Comparison of ENCODE assay signal across 25 mouse cellular contexts in the genomic region with DNA sequence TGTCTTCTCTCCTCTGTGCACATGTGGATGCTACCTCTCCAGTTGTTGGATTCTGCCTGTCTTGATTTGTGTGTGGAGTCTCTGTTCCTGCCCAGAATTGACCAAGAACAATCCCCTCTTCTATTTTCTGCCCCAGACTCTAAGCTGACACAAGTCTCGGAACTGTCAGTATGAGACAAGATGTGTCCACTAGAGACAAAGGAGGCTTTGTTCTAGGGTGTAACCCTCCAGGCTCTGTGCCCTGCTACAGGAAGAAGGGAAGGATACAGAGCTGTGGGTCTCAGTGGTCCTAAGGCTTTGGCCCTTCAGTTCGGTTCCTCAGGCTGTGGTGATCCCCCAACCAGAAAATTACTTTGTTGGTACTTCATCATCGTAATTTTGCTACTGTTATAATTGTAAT. TPM values are rescaled to one million over a fixed set of nuclear protein-coding genes. Genes with fewer than 3 reads are reported as not detected.
A peak's percentile ranks its signal among the peaks of the same experiment; 100 is the strongest.
DNase-seq lines count a peak whose midpoint lies in the region; ATAC-seq and TF ChIP-seq lines count a peak whose summit lies in the region.
"Had no signal": no experiment of that assay in that cellular context is flagged by ENCODE, and none has a peak within 500 bp of the region (broad histone marks: within the 10 kb centered on the region; RNA-seq: fewer than 3 reads in every experiment).

No protein-coding gene starts in this region.

- no peak overlapping the region for H3K27ac ChIP-seq in hindbrain, postnatal 0 days
- H3K27ac ChIP-seq in hindbrain, embryonic 11.5 days (ENCODE audit: low read depth, low read length), result no peak overlapping the region
- H3K27ac ChIP-seq in forebrain, embryonic 11.5 days (ENCODE audit: low read depth, low read length), result no peak overlapping the region
- H3K27ac ChIP-seq: embryonic facial prominence, embryonic 10.5 days; embryonic facial prominence, embryonic 12.5 days; forebrain, embryonic 12.5 days had no signal

- WGBS in hindbrain, postnatal 0 days, result 55% methylated on average over 3 of the region's 3 CpGs
- WGBS in hindbrain, embryonic 11.5 days, result 54% methylated on average over 3 of the region's 3 CpGs
- 63% methylated on average over 3 of the region's 3 CpGs for WGBS in forebrain, embryonic 11.5 days

- DNase-seq in embryo, embryonic 11 days, result peak; percentile 35
- DNase-seq in embryo, embryonic 9.5 days (ENCODE audit: extremely low spot score), result no peak
- no peak for DNase-seq in hindbrain, postnatal 0 days (ENCODE audit: low spot score)
- no peak for DNase-seq in hindbrain, embryonic 11.5 days (ENCODE audit: low spot score)
- DNase-seq in retina, postnatal 1 day, result peak; percentile 63
- DNase-seq in retina, embryonic 14.5 days (ENCODE audit: low spot score), result no peak
- DNase-seq in forebrain, embryonic 11.5 days (ENCODE audit: low spot score), result no peak
- DNase-seq: adrenal gland, adult 8-10 months; adrenal gland, postnatal 14 days; adrenal gland, postnatal 36 days; B cell, adult 2 months; cerebellum, adult 11-12 months; cerebellum, adult 2 months; cerebellum, adult 9-10 months; cerebellum, postnatal 10 days; cerebellum, postnatal 25 days had no signal

- no peaks in the 10 kb centered on the region for H3K27me3 ChIP-seq in hindbrain, postnatal 0 days (ENCODE audit: insufficient read depth, low read length)
- no peaks in the 10 kb centered on the region for H3K27me3 ChIP-seq in hindbrain, embryonic 11.5 days (ENCODE audit: control insufficient read depth, insufficient read depth, low read length)
- no peaks in the 10 kb centered on the region for H3K27me3 ChIP-seq in forebrain, embryonic 11.5 days (ENCODE audit: control insufficient read depth, insufficient read depth, low read length)
- H3K27me3 ChIP-seq: CH12.LX; embryonic facial prominence, embryonic 12.5 days; forebrain, embryonic 12.5 days; Patski had no signal

- H3K4me3 ChIP-seq in hindbrain, postnatal 0 days (ENCODE audit: low read length), result no peak overlapping the region
- no peak overlapping the region for H3K4me3 ChIP-seq in hindbrain, embryonic 11.5 days (ENCODE audit: low read depth, low read length)
- no peak overlapping the region for H3K4me3 ChIP-seq in forebrain, embryonic 11.5 days (ENCODE audit: low read depth, low read length)
- H3K4me3 ChIP-seq: embryonic facial prominence, embryonic 10.5 days; embryonic facial prominence, embryonic 12.5 days; forebrain, embryonic 12.5 days had no signal

- no peak for TF ChIP-seq CTCF in hindbrain, postnatal 0 days (IDR thresholded peaks at IDR 0.05; ENCODE audit: low read depth)

- no peaks in the 10 kb centered on the region for H3K36me3 ChIP-seq in hindbrain, postnatal 0 days (ENCODE audit: insufficient read depth, low read length)
- no peaks in the 10 kb centered on the region for H3K36me3 ChIP-seq in hindbrain, embryonic 11.5 days (ENCODE audit: control insufficient read depth, insufficient read depth, low read length)
- H3K36me3 ChIP-seq in forebrain, embryonic 11.5 days (ENCODE audit: control insufficient read depth, insufficient read depth, low read length), result no peaks in the 10 kb centered on the region
- H3K36me3 ChIP-seq: embryonic facial prominence, embryonic 10.5 days; embryonic facial prominence, embryonic 12.5 days; forebrain, embryonic 12.5 days; G1E had no signal

- no peaks in the 10 kb centered on the region for H3K4me1 ChIP-seq in hindbrain, postnatal 0 days (ENCODE audit: insufficient read depth, low read length)
- no peaks in the 10 kb centered on the region for H3K4me1 ChIP-seq in hindbrain, embryonic 11.5 days (replicated peaks; ENCODE audit: control insufficient read depth, insufficient read depth, low read length)
- H3K4me1 ChIP-seq in forebrain, embryonic 11.5 days (replicated peaks; ENCODE audit: control insufficient read depth, insufficient read depth, low read length), result no peaks in the 10 kb centered on the region

- 0 out of 2 replicates have a peak, but pooled peaks have one; percentile 47 for ATAC-seq in hindbrain, postnatal 0 days
- ATAC-seq in hindbrain, embryonic 11.5 days (ENCODE audit: low FRiP score), result no peak
- ATAC-seq in forebrain, embryonic 11.5 days (replicated peaks; ENCODE audit: low FRiP score), result no peak
- ATAC-seq: CD4-positive, CD25-positive, alpha-beta regulatory T cell, adult 4 months; forebrain, embryonic 14.5 days; forebrain, embryonic 16.5 days; Patski had no signal

- H3K4me2 ChIP-seq in hindbrain, postnatal 0 days (ENCODE audit: low read depth, low read length), result no peak overlapping the region
- H3K4me2 ChIP-seq in hindbrain, embryonic 11.5 days (replicated peaks; ENCODE audit: low read depth, low read length), result no peak overlapping the region
- H3K4me2 ChIP-seq in forebrain, embryonic 11.5 days (ENCODE audit: low read depth, low read length, severe bottlenecking), result no peak overlapping the region
- H3K4me2 ChIP-seq: embryonic facial prominence, embryonic 12.5 days; forebrain, embryonic 12.5 days had no signal

- H3K9me3 ChIP-seq in hindbrain, postnatal 0 days (ENCODE audit: low read length), result no peaks in the 10 kb centered on the region
- H3K9me3 ChIP-seq in hindbrain, embryonic 11.5 days (ENCODE audit: control insufficient read depth, low read length), result no peaks in the 10 kb centered on the region
- no peaks in the 10 kb centered on the region for H3K9me3 ChIP-seq in forebrain, embryonic 11.5 days (ENCODE audit: control insufficient read depth, low read length)
- H3K9me3 ChIP-seq: embryonic facial prominence, embryonic 10.5 days; embryonic facial prominence, embryonic 12.5 days; forebrain, embryonic 12.5 days; G1E had no signal

- no peak overlapping the region for H3K9ac ChIP-seq in hindbrain, postnatal 0 days (replicated peaks; ENCODE audit: low read length)
- no peak overlapping the region for H3K9ac ChIP-seq in hindbrain, embryonic 11.5 days (ENCODE audit: low read depth, low read length)
- H3K9ac ChIP-seq in forebrain, embryonic 11.5 days (ENCODE audit: low read length), result no peak overlapping the region
- H3K9ac ChIP-seq: embryonic facial prominence, embryonic 12.5 days; forebrain, embryonic 12.5 days had no signal

RNA-seq across cellular contexts. Expression of a gene that starts 11.2 kb away (rescaled TPM):
- total RNA-seq in hindbrain, postnatal 0 days (2014; rRNA removed), result 140 and 166 TPM in 2 replicates
- polyA plus RNA-seq in hindbrain, postnatal 0 days (2015; fragmentation: Nextera tagmentation; extraction: Ambion mirVana), result 5,541 and 5,741 TPM in 2 replicates
- 3,882 and 4,064 TPM in 2 replicates for polyA plus RNA-seq in hindbrain, embryonic 11.5 days (2014; fragmentation: Nextera tagmentation; extraction: Ambion mirVana)
- 2,631 and 2,769 TPM in 2 replicates for polyA plus RNA-seq in forebrain, embryonic 11.5 days (2014; fragmentation: Nextera tagmentation; extraction: Ambion mirVana)

Comparison
In these comparisons a context has a peak if more than half of its experiments do, and no peak if none do; other contexts are left out.
1. DNase-seq: peak in embryo, embryonic 11 days (single experiment) and retina, postnatal 1 day (single experiment); none in embryo, embryonic 9.5 days (single experiment), hindbrain, postnatal 0 days (single experiment), hindbrain, embryonic 11.5 days (single experiment), retina, embryonic 14.5 days (single experiment) and forebrain, embryonic 11.5 days (single experiment).